Mouse (Mus musculus) CH12.LX (cell line): ENCODE measurements around the gene Ccl5. TPM values are rescaled to one million over a fixed set of nuclear protein-coding genes. Genes with fewer than 3 reads are reported as not detected.

ENCODE experiments used
- DNase-seq: peaks from one replicate; pipeline ENCODE4 v3.0.0-alpha.2; 2013; ENCODE audit errors: extremely low read depth
- H3K27ac ChIP-seq: 2 replicates; pipeline ENCODE4 v1.5.1; 2012; ENCODE audit warnings: low read depth, mild to moderate bottlenecking, control low read depth, moderate library complexity; ENCODE audit not compliant: insufficient read depth
- H3K27me3 ChIP-seq: replicated peaks from 2 replicates; pipeline ENCODE3; 2012; ENCODE audit warnings: inconsistent platforms
- H3K36me3 ChIP-seq, 2 experiments: replicated peaks in 1 of 2; 2 replicates each; pipeline versions ENCODE3 to v1.6.1; 2012; ENCODE audit warnings: inconsistent platforms in 1 of 2, low read length in 1 of 2, mild to moderate bottlenecking in 1 of 2, mixed read lengths in 1 of 2, moderate library complexity in 1 of 2; ENCODE audit not compliant: control insufficient read depth in 1 of 2, insufficient read depth in 1 of 2
- H3K4me1 ChIP-seq, 2 experiments: 2 replicates each; pipeline ENCODE4 v1.6.1; 2012; ENCODE audit warnings: inconsistent platforms in 1 of 2, moderate library complexity in 1 of 2; ENCODE audit not compliant: insufficient read depth in 2 of 2, control insufficient read depth in 1 of 2
- H3K4me2 ChIP-seq: 2 replicates; pipeline ENCODE4 v1.6.1; 2012; ENCODE audit warnings: low read depth, mild to moderate bottlenecking, control low read depth; ENCODE audit not compliant: poor library complexity, insufficient read depth, severe bottlenecking
- H3K4me3 ChIP-seq, 3 experiments: fragments of 150-350 bp in 1 of 3; sonication (generic) in 1 of 3; replicated peaks in 1 of 3; 2 replicates each; pipeline versions ENCODE3 to v1.5.1; 2011 to 2012; ENCODE audit warnings: low read depth in 2 of 3, low read length in 2 of 3, mild to moderate bottlenecking in 2 of 3, moderate library complexity in 2 of 3, control low read depth in 1 of 3, improper control_type of control experiment in 1 of 3, inconsistent platforms in 1 of 3, mixed read lengths in 1 of 3; ENCODE audit not compliant: poor library complexity in 1 of 3
- H3K79me2 ChIP-seq: replicated peaks from 2 replicates; pipeline ENCODE4 v1.6.1; 2012; ENCODE audit warnings: mild to moderate bottlenecking, moderate library complexity; ENCODE audit not compliant: control insufficient read depth, poor library complexity, insufficient read depth, severe bottlenecking; ENCODE audit errors: extremely low read depth
- H3K9ac ChIP-seq: 2 replicates; pipeline ENCODE4 v1.6.1; 2012; ENCODE audit warnings: low read depth, mild to moderate bottlenecking, control low read depth, moderate library complexity; ENCODE audit not compliant: insufficient read depth
- H3K9me3 ChIP-seq: replicated peaks from 2 replicates; pipeline ENCODE3; 2012; ENCODE audit warnings: low read length, inconsistent platforms, mixed read lengths
- CHD1 ChIP-seq: IDR thresholded peaks from 2 replicates; pipeline ENCODE4 v1.6.1; 2012; ENCODE audit warnings: low read depth, low read length, improper control_type of control experiment, inconsistent platforms
- CHD2 ChIP-seq: IDR thresholded peaks from 2 replicates; pipeline ENCODE4 v1.6.1; 2011; ENCODE audit warnings: low read length, improper control_type of control experiment
- E2F4 ChIP-seq: IDR thresholded peaks from 2 replicates; pipeline ENCODE4 v1.6.1; 2011; ENCODE audit warnings: low read depth, low read length, improper control_type of control experiment; ENCODE audit not compliant: insufficient replicate concordance
- EP300 ChIP-seq: IDR thresholded peaks from 2 replicates; pipeline ENCODE4 v1.6.1; 2011; ENCODE audit warnings: low read length, improper control_type of control experiment
- ETS1 ChIP-seq: conservative IDR thresholded peaks from 2 replicates; pipeline ENCODE4 v1.6.1; 2012; ENCODE audit warnings: low read depth, mild to moderate bottlenecking, inconsistent platforms, low read length, improper control_type of control experiment, moderate library complexity
- GABPA ChIP-seq: IDR thresholded peaks from 2 replicates; pipeline ENCODE4 v1.6.1; 2012; ENCODE audit warnings: low read depth, low read length, improper control_type of control experiment, inconsistent platforms; ENCODE audit not compliant: insufficient replicate concordance
- HCFC1 ChIP-seq: IDR thresholded peaks from 2 replicates; pipeline ENCODE4 v1.6.1; 2012; ENCODE audit warnings: low read depth, mild to moderate bottlenecking, inconsistent platforms, low read length, improper control_type of control experiment
- IRF4 ChIP-seq: IDR thresholded peaks from 2 replicates; pipeline ENCODE4 v1.6.1; 2014; ENCODE audit warnings: low read depth, mild to moderate bottlenecking, inconsistent platforms, low read length, improper control_type of control experiment
- JUN ChIP-seq: IDR thresholded peaks from 2 replicates; pipeline ENCODE4 v1.6.1; 2011; ENCODE audit warnings: low read depth, mild to moderate bottlenecking, low read length, improper control_type of control experiment, moderate library complexity; ENCODE audit not compliant: insufficient read depth
- JUND ChIP-seq: conservative IDR thresholded peaks from 2 replicates; pipeline ENCODE4 v1.6.1; 2011; ENCODE audit warnings: low read depth, low read length, improper control_type of control experiment
- KAT2A ChIP-seq: IDR thresholded peaks from 2 replicates; pipeline ENCODE4 v1.6.1; 2012; ENCODE audit warnings: low read length, improper control_type of control experiment, inconsistent platforms; ENCODE audit not compliant: insufficient replicate concordance
- MAFK ChIP-seq: IDR thresholded peaks from 2 replicates; pipeline ENCODE4 v1.6.1; 2011; ENCODE audit warnings: low read length, improper control_type of control experiment; ENCODE audit not compliant: insufficient replicate concordance
- MAZ ChIP-seq: IDR thresholded peaks from 2 replicates; pipeline ENCODE4 v1.6.1; 2012; ENCODE audit warnings: low read depth, mild to moderate bottlenecking, inconsistent platforms, low read length, improper control_type of control experiment, moderate library complexity
- MEF2A ChIP-seq: IDR thresholded peaks from 2 replicates; pipeline ENCODE4 v1.6.1; 2014; ENCODE audit warnings: low read depth, mild to moderate bottlenecking, inconsistent platforms, low read length, improper control_type of control experiment, borderline replicate concordance
- MXI1 ChIP-seq: IDR thresholded peaks from 2 replicates; pipeline ENCODE4 v1.6.1; 2011; ENCODE audit warnings: mild to moderate bottlenecking, low read depth, low read length, improper control_type of control experiment
- NELFE ChIP-seq: IDR thresholded peaks from 2 replicates; pipeline ENCODE4 v1.6.1; 2011; ENCODE audit warnings: low read depth, low read length, improper control_type of control experiment
- NRF1 ChIP-seq: IDR thresholded peaks from 2 replicates; pipeline ENCODE4 v1.6.1; 2014; ENCODE audit warnings: low read depth, mild to moderate bottlenecking, inconsistent platforms, low read length, improper control_type of control experiment, moderate library complexity
- POLR2A ChIP-seq: IDR thresholded peaks from 2 replicates; pipeline ENCODE4 v1.6.1; 2011; ENCODE audit warnings: low read depth, mild to moderate bottlenecking, improper control_type of control experiment, low read length
- RAD21 ChIP-seq: IDR thresholded peaks from 2 replicates; pipeline ENCODE4 v1.6.1; 2011; ENCODE audit warnings: low read depth, mild to moderate bottlenecking, low read length, improper control_type of control experiment, moderate library complexity
- SMC3 ChIP-seq: IDR thresholded peaks from 2 replicates; pipeline ENCODE4 v1.6.1; 2011; ENCODE audit warnings: low read depth, low read length, improper control_type of control experiment
- TBP ChIP-seq: conservative IDR thresholded peaks from 2 replicates; pipeline ENCODE4 v1.6.1; 2011; ENCODE audit warnings: low read depth, low read length, improper control_type of control experiment
- TCF12 ChIP-seq: IDR thresholded peaks from 2 replicates; pipeline ENCODE4 v1.6.1; 2014; ENCODE audit warnings: low read depth, mild to moderate bottlenecking, inconsistent platforms, low read length, improper control_type of control experiment
- ZKSCAN1 ChIP-seq: IDR thresholded peaks from 2 replicates; pipeline ENCODE4 v1.6.1; 2012; ENCODE audit warnings: low read depth, inconsistent platforms, low read length, improper control_type of control experiment, borderline replicate concordance
- ZMIZ1 ChIP-seq: IDR thresholded peaks from 2 replicates; pipeline ENCODE4 v1.6.1; 2012; ENCODE audit warnings: low read depth, mild to moderate bottlenecking, inconsistent platforms, low read length, improper control_type of control experiment
- ZNF384 ChIP-seq: IDR thresholded peaks from 2 replicates; pipeline ENCODE4 v1.6.1; 2012; ENCODE audit warnings: low read depth, low read length, improper control_type of control experiment, inconsistent platforms
- dilution Hi-C: fragments of 300-500 bp; cut with MboI; formaldehyde crosslinking; loops from 2 replicates; pipeline ENCODE4 v1.14.3; 2020; ENCODE audit warnings: low sequenced_read_pairs; ENCODE audit not compliant: extremely low pct_unique_long_range_greater_than_20kb, extremely low pct_ligation_motif_present
- in situ Hi-C: fragments of 300-500 bp; cut with MboI; formaldehyde crosslinking; loops from 3 replicates; pipeline ENCODE4 v1.14.3; 2019; ENCODE audit warnings: low sequenced_read_pairs, low pct_ligation_motif_present, low pct_unique_long_range_greater_than_20kb, mixed read lengths
- polyA plus RNA-seq: library from polyadenylated mRNA; unstranded; fragments of >175 nt; gene quantifications from 2 replicates; pipeline ENCODE4 v1.2.1, GENCODE M21; 2012; ENCODE audit warnings: low read depth; ENCODE audit not compliant: insufficient read length
- total RNA-seq, 2 experiments: library from RNA; depleted of rRNA; stranded (reverse); fragments of 300-350 nt in 1 of 2; fragments of >200 nt in 1 of 2; gene quantifications; 2 replicates each; pipeline ENCODE4 v1.2.3; 2012 to 2014

Gene Ccl5
- total and polyA plus RNA-seq, 3 experiments = 0.60 to 1.3 (median 0.68) TPM

DNA sequence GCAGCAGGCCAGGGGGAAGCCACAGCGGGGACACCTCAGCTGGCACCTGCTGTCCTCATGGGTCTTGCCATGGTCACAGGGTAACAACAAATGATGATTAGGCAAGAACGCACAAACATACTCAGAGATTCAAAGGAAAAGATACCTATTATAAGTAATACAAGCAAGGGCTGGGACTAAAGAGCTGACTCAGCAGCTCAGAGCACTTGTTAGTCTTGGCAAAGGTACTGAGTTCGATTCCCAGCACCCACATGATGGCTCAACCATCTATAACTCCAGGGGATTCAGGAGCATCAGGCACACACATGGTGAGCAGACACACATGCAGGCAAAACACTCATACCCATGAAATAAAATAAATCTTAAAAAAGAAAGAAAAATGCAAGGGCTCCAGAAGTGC lies 11.1 kb upstream of the Ccl5 start:
- Histone ChIP-seq H3K79me2 (no peaks in the 10 kb centered on the region), H3K9ac (no peak overlapping the region), H3K27me3 (no peaks in the 10 kb centered on the region), H3K4me2 (no peak overlapping the region), H3K4me1 (peaks cover 14 to 45% of the 10 kb centered on the region in 2 experiments), H3K36me3 (peaks cover 0 to 8% of the 10 kb centered on the region in 2 experiments), H3K27ac (no peak overlapping the region), H3K4me3 (no peak overlapping the region), H3K9me3 (peaks cover 6% of the 10 kb centered on the region)
- no peak for DNase-seq
- TF ChIP-seq MXI1 = no peak
- TF ChIP-seq MAFK = peak; percentile 86
- in situ Hi-C loops (no loop called here), dilution Hi-C loops (no loop called here)

DNA sequence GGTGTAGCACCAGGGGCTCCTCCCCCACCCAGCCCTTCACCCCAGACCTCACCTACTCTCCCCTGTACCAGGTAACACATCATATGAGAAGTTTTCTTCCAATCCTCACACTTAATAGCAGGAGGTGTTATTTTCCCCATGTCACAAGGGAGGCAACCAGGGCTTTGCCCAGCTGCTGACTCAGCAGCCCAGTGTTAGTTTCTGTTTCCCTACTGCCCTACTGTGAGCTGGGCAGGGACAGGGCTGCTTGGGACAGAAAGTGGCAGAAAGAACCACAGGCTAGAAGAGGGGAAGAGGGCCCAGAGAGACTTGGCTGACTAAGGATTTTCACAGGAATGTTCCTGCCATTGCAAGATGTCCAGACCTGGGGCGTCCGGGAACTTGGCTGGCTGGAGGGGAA lies 10.6 kb upstream of the Ccl5 start:
- in situ Hi-C loops = no loop called here
- peaks cover 6% of the 10 kb centered on the region for H3K9me3 ChIP-seq
- TF ChIP-seq HCFC1 = no peak
- peak; percentile 97 for TF ChIP-seq MAFK
- no peak for TF ChIP-seq CHD2
- peak; percentile 56 for TF ChIP-seq ZKSCAN1
- no peak for TF ChIP-seq JUN
- no peak for TF ChIP-seq POLR2A
- no peak for TF ChIP-seq TBP
- TF ChIP-seq TCF12 = no peak
- no peak for TF ChIP-seq IRF4
- TF ChIP-seq GABPA = no peak
- no peak for TF ChIP-seq ZMIZ1
- TF ChIP-seq KAT2A = no peak
- no peak for TF ChIP-seq SMC3
- TF ChIP-seq, all 38 proteins: peak for 2
- peaks cover 18 to 47% of the 10 kb centered on the region in 2 experiments for H3K4me1 ChIP-seq
- H3K9ac ChIP-seq = no peak overlapping the region
- no peaks in the 10 kb centered on the region for H3K79me2 ChIP-seq
- dilution Hi-C loops = no loop called here
- no peak overlapping the region for H3K4me3 ChIP-seq
- H3K27ac ChIP-seq = no peak overlapping the region
- no peak for DNase-seq
- no peaks in the 10 kb centered on the region for H3K27me3 ChIP-seq
- no peak overlapping the region for H3K4me2 ChIP-seq
- H3K36me3 ChIP-seq = peaks cover 0 to 6% of the 10 kb centered on the region in 2 experiments

DNA sequence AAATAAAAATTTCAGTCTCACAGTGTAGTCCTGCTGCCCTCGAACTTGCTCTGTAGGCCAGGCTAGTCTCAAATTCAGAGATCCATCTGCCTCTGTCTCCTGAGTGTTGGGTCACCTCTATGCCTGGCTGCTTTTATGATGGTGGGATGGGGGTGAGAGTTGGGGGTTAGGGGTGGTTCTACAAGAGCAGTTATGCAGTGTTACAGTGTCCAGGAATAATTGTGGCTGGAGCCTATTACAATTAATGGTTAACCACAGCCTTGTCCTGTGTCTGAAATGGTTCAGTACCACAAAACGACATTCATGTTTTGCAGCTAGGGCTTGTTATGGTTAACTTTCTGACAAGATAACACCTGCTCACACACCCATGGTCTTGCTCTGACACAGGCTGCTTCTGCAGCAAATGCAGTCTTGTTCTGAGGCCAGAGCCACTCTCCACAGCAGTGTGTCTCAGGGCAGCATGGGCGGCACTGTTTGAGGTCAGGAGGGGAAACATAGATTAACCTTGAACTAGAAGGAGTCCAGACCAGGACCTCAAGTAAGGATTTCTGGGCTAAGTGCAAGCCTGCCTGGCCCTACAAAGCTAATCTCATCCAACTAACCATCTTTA lies 8.5 kb upstream of the Ccl5 start:
- DNase-seq = no peak
- no peaks in the 10 kb centered on the region for H3K79me2 ChIP-seq
- peaks cover 22 to 54% of the 10 kb centered on the region in 2 experiments for H3K4me1 ChIP-seq
- in situ Hi-C loops = no loop called here
- peaks cover 6% of the 10 kb centered on the region for H3K9me3 ChIP-seq
- H3K27me3 ChIP-seq = no peaks in the 10 kb centered on the region
- H3K27ac ChIP-seq = no peak overlapping the region
- peaks cover 0 to 6% of the 10 kb centered on the region in 2 experiments for H3K36me3 ChIP-seq
- no peak overlapping the region for H3K9ac ChIP-seq
- dilution Hi-C loops = no loop called here
- H3K4me2 ChIP-seq = no peak overlapping the region
- no peak overlapping the region for H3K4me3 ChIP-seq
- TF ChIP-seq NELFE = no peak
- TF ChIP-seq MEF2A = no peak
- no peak for TF ChIP-seq RAD21
- no peak for TF ChIP-seq IRF4
- no peak for TF ChIP-seq JUND
- no peak for TF ChIP-seq JUN
- TF ChIP-seq HCFC1 = no peak
- TF ChIP-seq E2F4 = no peak
- no peak for TF ChIP-seq KAT2A
- TF ChIP-seq POLR2A = no peak
- TF ChIP-seq NRF1 = no peak
- TF ChIP-seq MAZ = no peak
- no peak for TF ChIP-seq ZNF384
- TF ChIP-seq MXI1 = no peak
- no peak for TF ChIP-seq EP300
- TF ChIP-seq CHD1 = no peak
- TF ChIP-seq ETS1 = no peak
